Mouse (Mus musculus): ENCODE data around the gene Vps25. TPM values are rescaled to one million over a fixed set of nuclear protein-coding genes. Genes with fewer than 3 reads are reported as not detected.
A peak's percentile ranks its signal among the peaks of the same experiment; 100 is the strongest.

The Vps25 gene
- total and polyA plus RNA-seq, 3 experiments, result 105 to 211 (median 132) TPM

- H3K9ac ChIP-seq (ENCODE audit: insufficient read depth, low read depth), result no peak overlapping the region
- in situ Hi-C loops (cut with MboI; ENCODE audit: low pct_ligation_motif_present, low pct_unique_long_range_greater_than_20kb, low sequenced_read_pairs) (no loop called here), dilution Hi-C loops (cut with MboI; ENCODE audit: extremely low pct_ligation_motif_present, extremely low pct_unique_long_range_greater_than_20kb, low sequenced_read_pairs) (no loop called here)
- no peak for DNase-seq (ENCODE audit: extremely low read depth)
- TF ChIP-seq TBP (conservative IDR thresholded peaks at IDR 0.05; ENCODE audit: low read depth, low read length) (no peak), CHD1 (IDR thresholded peaks at IDR 0.05; ENCODE audit: low read depth, low read length) (no peak), USF1 (IDR thresholded peaks at IDR 0.05; ENCODE audit: low read depth, low read length) (0 out of 2 replicates have a peak, but pooled peaks have one; percentile 2)
- H3K27me3 ChIP-seq (replicated peaks), result no peaks in the 10 kb centered on the region
- H3K36me3 ChIP-seq (replicated peaks in 1 of 2; ENCODE audit: control insufficient read depth in 1 of 2, insufficient read depth in 1 of 2, low read length in 1 of 2), result peaks cover 14 to 68% of the 10 kb centered on the region in 2 experiments
- H3K27ac ChIP-seq (ENCODE audit: insufficient read depth, low read depth), result no peak overlapping the region
- H3K4me2 ChIP-seq (ENCODE audit: insufficient read depth, low read depth, poor library complexity, severe bottlenecking), result no peak overlapping the region
- H3K4me1 ChIP-seq (ENCODE audit: control insufficient read depth in 1 of 2, insufficient read depth in 2 of 2), result peaks cover 8 to 16% of the 10 kb centered on the region in 2 experiments; a peak in 3 of 4 replicates
- no peaks in the 10 kb centered on the region for H3K9me3 ChIP-seq (replicated peaks; ENCODE audit: low read length)
- no peak overlapping the region for H3K4me3 ChIP-seq (replicated peaks in 1 of 3; ENCODE audit: low read depth in 2 of 3, low read length in 2 of 3, poor library complexity in 1 of 3)
- no peaks in the 10 kb centered on the region; the same call in 1 of the 2 replicates for H3K79me2 ChIP-seq (replicated peaks; ENCODE audit: control insufficient read depth, extremely low read depth, insufficient read depth, poor library complexity, severe bottlenecking)
Observed at GRCm38 (mm10) chr11:101272446-101272845, 18.9 kb downstream of the Vps25 start.

- peaks cover 14 to 48% of the 10 kb centered on the region in 2 experiments for H3K36me3 ChIP-seq (replicated peaks in 1 of 2; ENCODE audit: control insufficient read depth in 1 of 2, insufficient read depth in 1 of 2, low read length in 1 of 2)
Observed at GRCm38 (mm10) chr11:101275309-101275708, 21.8 kb downstream of the Vps25 start.

GRCm38 (mm10) chr11:101276319-101277070 lies 23.0 kb downstream of the Vps25 start:
- dilution Hi-C loops (cut with MboI; ENCODE audit: extremely low pct_ligation_motif_present, extremely low pct_unique_long_range_greater_than_20kb, low sequenced_read_pairs) (no loop called here), in situ Hi-C loops (cut with MboI; ENCODE audit: low pct_ligation_motif_present, low pct_unique_long_range_greater_than_20kb, low sequenced_read_pairs) (no loop called here)
- DNase-seq (ENCODE audit: extremely low read depth), result no peak
- no peaks in the 10 kb centered on the region for H3K27me3 ChIP-seq (replicated peaks)
- H3K4me3 ChIP-seq (replicated peaks in 1 of 3; ENCODE audit: low read depth in 2 of 3, low read length in 2 of 3, poor library complexity in 1 of 3), result no peak overlapping the region
- H3K9me3 ChIP-seq (replicated peaks; ENCODE audit: low read length), result no peaks in the 10 kb centered on the region
- H3K4me2 ChIP-seq (ENCODE audit: insufficient read depth, low read depth, poor library complexity, severe bottlenecking), result no peak overlapping the region
- peaks cover 14 to 42% of the 10 kb centered on the region in 2 experiments for H3K36me3 ChIP-seq (replicated peaks in 1 of 2; ENCODE audit: control insufficient read depth in 1 of 2, insufficient read depth in 1 of 2, low read length in 1 of 2)
- H3K27ac ChIP-seq (ENCODE audit: insufficient read depth, low read depth), result no peak overlapping the region
- H3K79me2 ChIP-seq (replicated peaks; ENCODE audit: control insufficient read depth, extremely low read depth, insufficient read depth, poor library complexity, severe bottlenecking), result no peaks in the 10 kb centered on the region; the same call in 1 of the 2 replicates
- peaks cover 13 to 42% of the 10 kb centered on the region in 2 experiments for H3K4me1 ChIP-seq (ENCODE audit: control insufficient read depth in 1 of 2, insufficient read depth in 2 of 2)
- TF ChIP-seq ETS1 (conservative IDR thresholded peaks at IDR 0.05; ENCODE audit: low read depth, low read length), result no peak
- no peak for TF ChIP-seq IRF4 (IDR thresholded peaks at IDR 0.05; ENCODE audit: low read depth, low read length)
- TF ChIP-seq POLR2A (IDR thresholded peaks at IDR 0.05; ENCODE audit: low read depth, low read length), result 0 out of 2 replicates have a peak, but pooled peaks have one; percentile 10
- no peak overlapping the region for H3K9ac ChIP-seq (ENCODE audit: insufficient read depth, low read depth)

More at GRCm38 (mm10) chr11:101275309-101275708, 21.8 kb downstream of the Vps25 start:
- no peak for DNase-seq (ENCODE audit: extremely low read depth)
- Histone ChIP-seq H3K4me1 (ENCODE audit: control insufficient read depth in 1 of 2, insufficient read depth in 2 of 2) (peaks cover 13 to 37% of the 10 kb centered on the region in 2 experiments), H3K9ac (ENCODE audit: insufficient read depth, low read depth) (no peak overlapping the region), H3K79me2 (replicated peaks; ENCODE audit: control insufficient read depth, extremely low read depth, insufficient read depth, poor library complexity, severe bottlenecking) (no peaks in the 10 kb centered on the region; the same call in 1 of the 2 replicates), H3K27me3 (replicated peaks) (no peaks in the 10 kb centered on the region), H3K27ac (ENCODE audit: insufficient read depth, low read depth) (no peak overlapping the region), H3K4me2 (ENCODE audit: insufficient read depth, low read depth, poor library complexity, severe bottlenecking) (no peak overlapping the region), H3K9me3 (replicated peaks; ENCODE audit: low read length) (no peaks in the 10 kb centered on the region), H3K4me3 (replicated peaks in 1 of 3; ENCODE audit: low read depth in 2 of 3, low read length in 2 of 3, poor library complexity in 1 of 3) (no peak overlapping the region)
- dilution Hi-C loops (cut with MboI; ENCODE audit: extremely low pct_ligation_motif_present, extremely low pct_unique_long_range_greater_than_20kb, low sequenced_read_pairs), result no loop called here
- no peak for TF ChIP-seq POLR2AphosphoS2 (IDR thresholded peaks at IDR 0.05; ENCODE audit: low read depth, low read length)
- no peak for TF ChIP-seq CTCF (conservative IDR thresholded peaks at IDR 0.05 in 1 of 2, IDR thresholded peaks at IDR 0.05 in 1 of 2; ENCODE audit: low read depth in 2 of 2, low read length in 2 of 2)
- TF ChIP-seq BHLHE40 (IDR thresholded peaks at IDR 0.05; ENCODE audit: low read depth, low read length), result no peak
- no peak for TF ChIP-seq HCFC1 (IDR thresholded peaks at IDR 0.05; ENCODE audit: low read depth, low read length)
- no peak for TF ChIP-seq MEF2A (IDR thresholded peaks at IDR 0.05; ENCODE audit: borderline replicate concordance, low read depth, low read length)
- TF ChIP-seq CHD2 (IDR thresholded peaks at IDR 0.05; ENCODE audit: low read length), result no peak
- TF ChIP-seq NRF1 (IDR thresholded peaks at IDR 0.05; ENCODE audit: low read depth, low read length), result no peak
- no peak for TF ChIP-seq MAZ (IDR thresholded peaks at IDR 0.05; ENCODE audit: low read depth, low read length)
- TF ChIP-seq IRF4 (IDR thresholded peaks at IDR 0.05; ENCODE audit: low read depth, low read length), result no peak
- no peak for TF ChIP-seq MXI1 (IDR thresholded peaks at IDR 0.05; ENCODE audit: low read depth, low read length)
- TF ChIP-seq PAX5 (IDR thresholded peaks at IDR 0.05; ENCODE audit: low read length), result no peak
- no peak for TF ChIP-seq E2F4 (IDR thresholded peaks at IDR 0.05; ENCODE audit: insufficient replicate concordance, low read depth, low read length)
- no peak for TF ChIP-seq GABPA (IDR thresholded peaks at IDR 0.05; ENCODE audit: insufficient replicate concordance, low read depth, low read length)
- no peak for TF ChIP-seq RAD21 (IDR thresholded peaks at IDR 0.05; ENCODE audit: low read depth, low read length)
- in situ Hi-C loops (cut with MboI; ENCODE audit: low pct_ligation_motif_present, low pct_unique_long_range_greater_than_20kb, low sequenced_read_pairs), result no loop called here

Data from CH12.LX (cell line).